Mouse (Mus musculus) inflammation-experienced regulatory T-cells (primary cell): ENCODE results near the gene Gm11361. TPM values are rescaled to one million over a fixed set of nuclear protein-coding genes. Genes with fewer than 3 reads are reported as not detected.

Experiments used
- polyA plus RNA-seq, 2 experiments: library from polyadenylated mRNA; unstranded; fragments of 100-300 nt; shearing (Covaris generic); gene quantifications; one replicate each; pipeline ENCODE4 v1.2.1; 2017

The Gm11361 gene
- polyA plus RNA-seq = 1 to 10 TPM in 1 of 2 experiments, under 1 TPM in 1; 0.70 to 1.1 TPM

DNA sequence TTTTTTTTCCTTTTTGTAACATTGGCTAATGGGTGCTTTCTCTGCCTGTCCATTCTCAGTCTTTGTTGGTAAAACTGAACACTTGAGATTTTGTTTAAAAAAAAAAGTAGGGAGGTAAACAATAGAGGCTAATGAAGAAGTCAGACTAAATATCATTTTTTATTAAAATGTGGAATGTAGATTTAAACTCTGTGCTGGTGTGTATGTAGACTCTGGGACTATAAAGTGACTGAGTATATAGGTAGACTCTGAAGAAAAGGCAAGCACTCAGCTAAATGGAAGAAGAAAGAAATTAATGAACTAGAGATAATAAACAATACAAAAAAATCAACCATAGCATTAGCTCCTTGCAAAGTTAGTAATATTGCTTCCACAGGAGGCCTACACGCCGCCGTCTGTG is at the start of gene Gm11361:
Gene Gm11361, plus strand, starts transcription at position 301 of the 400 bp plus-strand sequence.

Other genes with a start within 250 kb of the Gm11361 start
- gene Prl4a1, start 241.3 kb upstream of the Gm11361 start, polyA plus RNA-seq = not detected
- not detected for gene Prl5a1, start 115.0 kb upstream of the Gm11361 start, polyA plus RNA-seq